Mouse (Mus musculus) MEL (cell line): ENCODE measurements at regions not wholly inside any gene's neighbourhood (a gene's known extent, or its start where the extent isn't known, plus 50 kb on each side); places are given as distances from the start of the nearest gene placed in this dataset.

Experiments used
- DNase-seq: peaks from one replicate; pipeline ENCODE4 v3.0.0; 2011; ENCODE audit warnings: low read depth, low spot score
- H3K27ac ChIP-seq: 2 replicates; pipeline ENCODE4 v1.5.1; 2012; ENCODE audit warnings: low read depth, mild to moderate bottlenecking, control low read depth, low read length, moderate library complexity; ENCODE audit not compliant: control insufficient read depth
- H3K27me3 ChIP-seq, 2 experiments: fragments of 150-350 bp in 1 of 2; sonication (generic) in 1 of 2; 2 replicates each; pipeline ENCODE4 v1.6.1; 2012; ENCODE audit warnings: low read length in 2 of 2, mild to moderate bottlenecking in 2 of 2, improper control_type of control experiment in 1 of 2, moderate library complexity in 1 of 2; ENCODE audit not compliant: insufficient read depth in 2 of 2, control insufficient read depth in 1 of 2
- H3K36me3 ChIP-seq, 2 experiments: 2 replicates each; pipeline ENCODE4 v1.6.1; 2012 to 2014; ENCODE audit warnings: low read length in 2 of 2, improper control_type of control experiment in 1 of 2, inconsistent platforms in 1 of 2, mild to moderate bottlenecking in 1 of 2; ENCODE audit not compliant: insufficient read depth in 2 of 2, control insufficient read depth in 1 of 2
- H3K4me1 ChIP-seq, 2 experiments: fragments of 150-350 bp in 1 of 2; sonication (generic) in 1 of 2; 2 replicates each; pipeline ENCODE4 v1.6.1; 2012; ENCODE audit warnings: low read length in 2 of 2, improper control_type of control experiment in 1 of 2, mild to moderate bottlenecking in 1 of 2; ENCODE audit not compliant: insufficient read depth in 2 of 2, control insufficient read depth in 1 of 2
- H3K4me3 ChIP-seq, 2 experiments: fragments of 150-350 bp in 1 of 2; sonication (generic) in 1 of 2; 2 replicates each; pipeline ENCODE4 v1.5.1; 2012; ENCODE audit warnings: low read depth in 2 of 2, low read length in 2 of 2, mild to moderate bottlenecking in 2 of 2, moderate library complexity in 2 of 2, control low read depth in 1 of 2, improper control_type of control experiment in 1 of 2; ENCODE audit not compliant: control insufficient read depth in 1 of 2, insufficient read depth in 1 of 2
- H3K79me2 ChIP-seq: 2 replicates; pipeline ENCODE4 v1.6.1; 2012; ENCODE audit warnings: mild to moderate bottlenecking, low read length, moderate library complexity; ENCODE audit not compliant: control insufficient read depth, poor library complexity, insufficient read depth
- H3K9ac ChIP-seq: 2 replicates; pipeline ENCODE4 v1.6.1; 2012; ENCODE audit warnings: low read depth, mild to moderate bottlenecking, control low read depth, low read length, moderate library complexity; ENCODE audit not compliant: control insufficient read depth, poor library complexity, severe bottlenecking
- H3K9me3 ChIP-seq: fragments of 150-350 bp; sonication (generic); replicated peaks from 2 replicates; pipeline ENCODE4 v1.6.1; 2012; ENCODE audit warnings: mild to moderate bottlenecking, low read length, improper control_type of control experiment, moderate library complexity; ENCODE audit not compliant: insufficient read depth
- CHD2 ChIP-seq: IDR thresholded peaks from 2 replicates; pipeline ENCODE4 v1.6.1; 2011; ENCODE audit warnings: low read length, improper control_type of control experiment
- CTCF ChIP-seq, 3 experiments: IDR thresholded peaks in 2 of 3; conservative IDR thresholded peaks in 1 of 3; 2 replicates each; pipeline ENCODE4 v1.5.1; 2011 to 2012; ENCODE audit warnings: low read length in 3 of 3, low read depth in 2 of 3, mild to moderate bottlenecking in 2 of 3, improper control_type of control experiment in 1 of 3, inconsistent platforms in 1 of 3, mixed read lengths in 1 of 3, moderate library complexity in 1 of 3; ENCODE audit not compliant: control insufficient read depth in 1 of 3, insufficient read depth in 1 of 3, poor library complexity in 1 of 3, severe bottlenecking in 1 of 3
- ELF1 ChIP-seq: IDR thresholded peaks from 2 replicates; pipeline ENCODE4 v1.6.1; 2014; ENCODE audit warnings: low read depth, mild to moderate bottlenecking, inconsistent platforms, low read length, improper control_type of control experiment, moderate library complexity
- ETS1 ChIP-seq: IDR thresholded peaks from 2 replicates; pipeline ENCODE4 v1.6.1; 2012; ENCODE audit warnings: low read depth, mild to moderate bottlenecking, inconsistent platforms, low read length, improper control_type of control experiment, moderate library complexity
- GABPA ChIP-seq: IDR thresholded peaks from 2 replicates; pipeline ENCODE4 v1.6.1; 2012; ENCODE audit warnings: low read depth, mild to moderate bottlenecking, inconsistent platforms, low read length, improper control_type of control experiment, moderate library complexity
- HCFC1 ChIP-seq: IDR thresholded peaks from 2 replicates; pipeline ENCODE4 v1.6.1; 2012; ENCODE audit warnings: low read depth, mild to moderate bottlenecking, inconsistent platforms, low read length, improper control_type of control experiment, moderate library complexity
- JUND ChIP-seq: IDR thresholded peaks from 2 replicates; pipeline ENCODE4 v1.6.1; 2011; ENCODE audit warnings: low read depth, mild to moderate bottlenecking, improper control_type of control experiment, low read length
- KAT2A ChIP-seq: conservative IDR thresholded peaks from 2 replicates; pipeline ENCODE4 v1.6.1; 2012; ENCODE audit warnings: low read depth, low read length, improper control_type of control experiment, inconsistent platforms
- MAFK ChIP-seq: IDR thresholded peaks from 2 replicates; pipeline ENCODE4 v1.6.1; 2011; ENCODE audit warnings: low read depth, mild to moderate bottlenecking, low read length, improper control_type of control experiment, borderline replicate concordance
- MAZ ChIP-seq: IDR thresholded peaks from 2 replicates; pipeline ENCODE4 v1.6.1; 2012; ENCODE audit warnings: low read depth, mild to moderate bottlenecking, inconsistent platforms, low read length, improper control_type of control experiment
- MEF2A ChIP-seq: IDR thresholded peaks from 2 replicates; pipeline ENCODE4 v1.6.1; 2014; ENCODE audit warnings: low read depth, mild to moderate bottlenecking, inconsistent platforms, low read length, improper control_type of control experiment; ENCODE audit not compliant: poor library complexity, insufficient replicate concordance, severe bottlenecking; ENCODE audit errors: extremely low read depth
- MXI1 ChIP-seq: IDR thresholded peaks from 2 replicates; pipeline ENCODE4 v1.6.1; 2011; ENCODE audit warnings: mild to moderate bottlenecking, low read depth, low read length, improper control_type of control experiment
- MYB ChIP-seq: IDR thresholded peaks from 2 replicates; pipeline ENCODE4 v1.6.1; 2011; ENCODE audit warnings: mild to moderate bottlenecking, low read depth, low read length, improper control_type of control experiment
- NELFE ChIP-seq: IDR thresholded peaks from 2 replicates; pipeline ENCODE4 v1.6.1; 2011; ENCODE audit warnings: low read depth, low read length, improper control_type of control experiment
- POLR2A ChIP-seq, 2 experiments: IDR thresholded peaks; 2 replicates each; pipeline ENCODE4 v1.6.1; 2011 to 2012; ENCODE audit warnings: low read length in 2 of 2, mild to moderate bottlenecking in 2 of 2, control low read depth in 1 of 2, improper control_type of control experiment in 1 of 2, low read depth in 1 of 2, moderate library complexity in 1 of 2; ENCODE audit not compliant: control insufficient read depth in 1 of 2, insufficient read depth in 1 of 2, poor library complexity in 1 of 2
- POLR2AphosphoS2 ChIP-seq: IDR thresholded peaks from 2 replicates; pipeline ENCODE4 v1.6.1; 2011; ENCODE audit warnings: low read length, improper control_type of control experiment
- RAD21 ChIP-seq: IDR thresholded peaks from 2 replicates; pipeline ENCODE4 v1.6.1; 2011; ENCODE audit warnings: mild to moderate bottlenecking, low read depth, low read length, improper control_type of control experiment
- SIN3A ChIP-seq: IDR thresholded peaks from 2 replicates; pipeline ENCODE4 v1.6.1; 2012; ENCODE audit warnings: low read length, improper control_type of control experiment, inconsistent platforms
- TAL1 ChIP-seq: IDR thresholded peaks from 2 replicates; pipeline ENCODE4 v1.6.1; 2012; ENCODE audit warnings: mild to moderate bottlenecking, inconsistent platforms, low read length, moderate library complexity, mixed read lengths
- TBP ChIP-seq: IDR thresholded peaks from 2 replicates; pipeline ENCODE4 v1.8.0; 2011; ENCODE audit warnings: low read depth, low read length, improper control_type of control experiment
- UBTF ChIP-seq: IDR thresholded peaks from 2 replicates; pipeline ENCODE4 v1.6.1; 2012; ENCODE audit warnings: low read depth, mild to moderate bottlenecking, inconsistent platforms, low read length, improper control_type of control experiment, moderate library complexity, borderline replicate concordance; ENCODE audit not compliant: insufficient read depth
- USF1 ChIP-seq: IDR thresholded peaks from 2 replicates; pipeline ENCODE4 v1.6.1; 2014; ENCODE audit warnings: low read depth, mild to moderate bottlenecking, inconsistent platforms, low read length, improper control_type of control experiment, moderate library complexity
- USF2 ChIP-seq, 2 experiments: IDR thresholded peaks; 2 replicates each; pipeline ENCODE4 v1.6.1; 2011 to 2012; ENCODE audit warnings: improper control_type of control experiment in 2 of 2, low read length in 2 of 2, borderline replicate concordance in 1 of 2, inconsistent platforms in 1 of 2, low read depth in 1 of 2, mild to moderate bottlenecking in 1 of 2; ENCODE audit not compliant: insufficient read depth in 1 of 2
- ZMIZ1 ChIP-seq: IDR thresholded peaks from 2 replicates; pipeline ENCODE4 v1.6.1; 2012; ENCODE audit warnings: low read depth, mild to moderate bottlenecking, inconsistent platforms, low read length, improper control_type of control experiment, moderate library complexity

- Histone ChIP-seq H3K27ac (no peak overlapping the region), H3K9ac (no peak overlapping the region), H3K36me3 (no peaks in the 10 kb centered on the region), H3K79me2 (no peaks in the 10 kb centered on the region), H3K4me3 (no peak overlapping the region), H3K9me3 (no peaks in the 10 kb centered on the region), H3K27me3 (no peaks in the 10 kb centered on the region; a peak in 1 of 4 replicates), H3K4me1 (no peaks in the 10 kb centered on the region)
- TF ChIP-seq CTCF (IDR thresholded peaks at IDR 0.05 in 2 of 3, conservative IDR thresholded peaks at IDR 0.05 in 1 of 3; ENCODE audit: control insufficient read depth in 1 of 3, insufficient read depth in 1 of 3, low read depth in 2 of 3, low read length in 3 of 3, poor library complexity in 1 of 3, severe bottlenecking in 1 of 3) (no peak), TAL1 (no peak), ETS1 (no peak), USF1 (no peak), USF2 (IDR thresholded peaks at IDR 0.05; ENCODE audit: borderline replicate concordance in 1 of 2, insufficient read depth in 1 of 2, low read depth in 1 of 2, low read length in 2 of 2) (no peak), ZMIZ1 (no peak), POLR2AphosphoS2 (no peak), JUND (no peak), MYB (no peak), POLR2A (IDR thresholded peaks at IDR 0.05; ENCODE audit: control insufficient read depth in 1 of 2, insufficient read depth in 1 of 2, low read depth in 1 of 2, low read length in 2 of 2, poor library complexity in 1 of 2) (no peak), MXI1 (no peak), UBTF (no peak), MAZ (no peak)
- no peak for DNase-seq
Measured at GRCm38 (mm10) chr8:79452101-79452500, 52.8 kb upstream of the Smad1 start.

- H3K9me3 ChIP-seq, result no peaks in the 10 kb centered on the region
- no peaks in the 10 kb centered on the region for H3K4me1 ChIP-seq
- H3K27me3 ChIP-seq, result no peaks in the 10 kb centered on the region; a peak in 2 of 4 replicates
- H3K79me2 ChIP-seq, result no peaks in the 10 kb centered on the region
- H3K27ac ChIP-seq, result no peak overlapping the region
- H3K4me3 ChIP-seq, result no peak overlapping the region
- no peak overlapping the region for H3K9ac ChIP-seq
- H3K36me3 ChIP-seq, result no peaks in the 10 kb centered on the region
- no peak for DNase-seq
- TF ChIP-seq ELF1 (no peak), ZMIZ1 (no peak), HCFC1 (no peak), CHD2 (no peak), RAD21 (no peak), SIN3A (no peak), GABPA (no peak), MEF2A (no peak), JUND (no peak), POLR2AphosphoS2 (no peak), TBP (no peak), MAFK (no peak), ETS1 (no peak), NELFE (no peak), KAT2A (no peak)
Measured at GRCm38 (mm10) chr8:79449453-79449852, 50.1 kb upstream of the Smad1 start.
